Mouse (Mus musculus): ENCODE measurements around the gene Shroom1. TPM values are rescaled to one million over a fixed set of nuclear protein-coding genes. Genes with fewer than 3 reads are reported as not detected.
"Not testable (repeated sequence)": the region's sequence is repeated elsewhere in the genome, so short reads cannot be mapped to it uniquely, and the experiment has no call there.

The Shroom1 gene
- 2.5 and 3.5 TPM in 2 replicates for polyA plus RNA-seq (2014; fragmentation: Nextera tagmentation; extraction: Ambion mirVana)

DNA sequence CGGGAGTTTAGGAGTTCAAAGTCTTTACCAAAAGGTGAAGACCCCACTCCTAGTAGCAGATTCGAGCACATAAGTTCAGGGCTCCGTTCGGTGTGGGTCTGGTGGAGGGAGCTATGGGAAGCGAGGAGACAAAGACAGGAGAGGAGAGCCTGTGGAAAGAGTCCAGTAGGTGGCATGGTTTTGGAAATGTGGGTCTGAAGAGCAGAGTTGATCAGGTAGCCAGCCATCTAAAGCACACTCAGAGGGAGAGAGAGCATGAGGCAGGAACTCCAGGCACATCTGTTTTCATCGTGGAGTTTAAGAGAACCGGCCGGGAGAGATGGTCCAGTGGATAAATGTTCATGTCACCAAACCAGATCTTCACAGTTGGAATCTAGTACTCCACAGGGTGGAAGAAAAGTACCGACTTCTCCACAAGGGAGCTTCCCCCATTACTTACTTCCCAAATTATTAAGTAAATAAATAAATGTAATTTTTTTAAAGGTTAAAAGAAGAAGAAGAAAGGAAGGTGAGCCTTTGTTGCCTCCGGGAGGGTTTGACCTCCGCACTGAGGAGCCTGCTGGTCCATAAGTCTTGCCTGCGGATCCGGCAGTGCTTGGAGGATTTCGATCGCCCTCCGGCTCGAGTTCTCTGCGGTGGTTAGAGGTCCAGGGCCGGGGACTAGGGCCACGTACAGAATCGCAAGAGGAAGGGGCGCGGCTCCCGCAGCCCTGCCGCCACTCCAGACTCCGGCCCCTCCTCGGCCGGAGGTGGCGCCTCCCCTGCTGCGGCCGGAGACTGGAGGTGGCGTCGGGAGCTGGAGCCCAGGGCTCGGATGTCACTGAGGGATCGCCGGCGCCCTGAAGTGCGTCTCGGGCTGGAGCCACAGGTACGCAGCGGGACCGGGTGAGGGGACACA, at the start of gene Shroom1, which contains the start of gene Gm10447:
TSS of gene Shroom1 (plus strand) at position 732 of the 898 bp plus-strand sequence.
TSS of gene Gm10447 (minus strand) at position 637 of the 898 bp plus-strand sequence.
- Histone ChIP-seq H3K4me2 (replicated peaks) (peak within 1 kb of the TSS; percentile 60), H3K4me1 (replicated peaks; ENCODE audit: control insufficient read depth, insufficient read depth, low read length) (peaks cover 3% of the 10 kb centered on the region; the same call in 1 of the 2 replicates), H3K27me3 (ENCODE audit: control insufficient read depth, insufficient read depth, low read length) (peaks cover 59% of the 10 kb centered on the region), H3K4me3 (replicated peaks; ENCODE audit: low read length) (peak within 1 kb of the TSS; percentile 35), H3K36me3 (replicated peaks; ENCODE audit: control insufficient read depth, insufficient read depth) (no peaks in the 10 kb centered on the region), H3K27ac (no peak within 1 kb of the TSS), H3K9ac (peak within 1 kb of the TSS; percentile 45), H3K9me3 (ENCODE audit: control insufficient read depth, low read length) (no peaks in the 10 kb centered on the region)
- no peak for DNase-seq (ENCODE audit: low spot score)
- 5% methylated on average over 42 of the region's 42 CpGs for WGBS
- ATAC-seq (ENCODE audit: low FRiP score), result peak; percentile 31; the same call in 1 of the 2 replicates

DNA sequence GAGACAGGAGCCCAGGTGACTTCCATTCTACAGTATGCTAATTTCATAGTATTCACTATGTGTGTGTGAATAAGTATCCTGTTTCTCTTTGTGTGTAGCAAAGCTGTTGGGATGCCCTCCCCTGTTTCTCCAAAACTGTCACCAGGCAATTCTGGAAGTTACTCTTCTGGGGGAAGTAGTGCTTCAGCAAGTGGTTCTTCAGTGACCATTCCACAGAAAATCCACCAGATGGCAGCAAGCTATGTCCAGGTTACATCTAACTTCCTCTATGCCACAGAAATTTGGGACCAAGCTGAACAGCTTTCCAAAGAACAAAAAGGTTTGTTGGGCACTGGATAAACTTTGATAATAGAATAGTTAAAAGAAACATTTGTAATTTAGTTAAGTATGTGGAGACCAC, 45.3 kb upstream of the Shroom1 start:
- no peak for ATAC-seq (ENCODE audit: low FRiP score)
- Histone ChIP-seq H3K9me3 (ENCODE audit: control insufficient read depth, low read length) (no peaks in the 10 kb centered on the region), H3K4me3 (replicated peaks; ENCODE audit: low read length) (no peak overlapping the region), H3K4me2 (replicated peaks) (no peak overlapping the region), H3K27me3 (ENCODE audit: control insufficient read depth, insufficient read depth, low read length) (no peaks in the 10 kb centered on the region), H3K9ac (no peak overlapping the region), H3K4me1 (replicated peaks; ENCODE audit: control insufficient read depth, insufficient read depth, low read length) (no peaks in the 10 kb centered on the region), H3K27ac (no peak overlapping the region), H3K36me3 (replicated peaks; ENCODE audit: control insufficient read depth, insufficient read depth) (peaks cover 99% of the 10 kb centered on the region)
- DNase-seq (ENCODE audit: low spot score), result peak; percentile 66

GRCm38 (mm10) chr11:53413871-53414270, 43.1 kb upstream of the Shroom1 start:
- no peak overlapping the region for H3K27ac ChIP-seq
- H3K27me3 ChIP-seq (ENCODE audit: control insufficient read depth, insufficient read depth, low read length), result no peaks in the 10 kb centered on the region
- ATAC-seq (ENCODE audit: low FRiP score) (no peak), DNase-seq (ENCODE audit: low spot score) (no peak)
- no peak overlapping the region for H3K4me3 ChIP-seq (replicated peaks; ENCODE audit: low read length)
- H3K9ac ChIP-seq, result no peak overlapping the region
- H3K4me1 ChIP-seq (replicated peaks; ENCODE audit: control insufficient read depth, insufficient read depth, low read length), result no peaks in the 10 kb centered on the region
- 96% methylated on average over 4 of the region's 4 CpGs for WGBS
- H3K4me2 ChIP-seq (replicated peaks), result no peak overlapping the region
- H3K36me3 ChIP-seq (replicated peaks; ENCODE audit: control insufficient read depth, insufficient read depth), result peaks cover 98% of the 10 kb centered on the region
- no peaks in the 10 kb centered on the region for H3K9me3 ChIP-seq (ENCODE audit: control insufficient read depth, low read length)

DNA sequence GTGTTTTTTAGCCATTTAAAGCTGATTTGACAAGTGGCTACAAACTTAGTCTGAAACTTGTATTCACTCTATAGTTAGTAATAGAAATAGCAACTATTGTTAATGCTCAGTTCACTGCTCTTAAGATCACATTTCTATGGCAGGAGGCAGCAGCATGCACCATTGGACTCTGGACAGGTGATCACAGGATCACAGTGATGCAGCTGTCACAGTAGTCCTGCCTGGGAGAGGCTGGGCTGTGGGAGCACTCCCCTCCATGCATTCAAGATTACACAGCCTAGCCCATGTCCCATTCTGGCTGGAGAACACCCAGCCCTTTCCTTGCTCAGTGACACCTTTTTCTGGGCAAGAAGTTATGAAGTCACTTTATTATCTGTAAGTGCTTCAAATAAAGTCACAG, 39.0 kb upstream of the Shroom1 start:
- no peaks in the 10 kb centered on the region for H3K27me3 ChIP-seq (ENCODE audit: control insufficient read depth, insufficient read depth, low read length)
- H3K4me2 ChIP-seq (replicated peaks), result no peak overlapping the region
- no peak for DNase-seq (ENCODE audit: low spot score)
- no peak overlapping the region for H3K9ac ChIP-seq
- H3K36me3 ChIP-seq (replicated peaks; ENCODE audit: control insufficient read depth, insufficient read depth), result peaks cover 82% of the 10 kb centered on the region
- no peak overlapping the region for H3K4me3 ChIP-seq (replicated peaks; ENCODE audit: low read length)
- no peak for ATAC-seq (ENCODE audit: low FRiP score)
- no peaks in the 10 kb centered on the region for H3K9me3 ChIP-seq (ENCODE audit: control insufficient read depth, low read length)
- no peaks in the 10 kb centered on the region for H3K4me1 ChIP-seq (replicated peaks; ENCODE audit: control insufficient read depth, insufficient read depth, low read length)
- no peak overlapping the region for H3K27ac ChIP-seq

DNA sequence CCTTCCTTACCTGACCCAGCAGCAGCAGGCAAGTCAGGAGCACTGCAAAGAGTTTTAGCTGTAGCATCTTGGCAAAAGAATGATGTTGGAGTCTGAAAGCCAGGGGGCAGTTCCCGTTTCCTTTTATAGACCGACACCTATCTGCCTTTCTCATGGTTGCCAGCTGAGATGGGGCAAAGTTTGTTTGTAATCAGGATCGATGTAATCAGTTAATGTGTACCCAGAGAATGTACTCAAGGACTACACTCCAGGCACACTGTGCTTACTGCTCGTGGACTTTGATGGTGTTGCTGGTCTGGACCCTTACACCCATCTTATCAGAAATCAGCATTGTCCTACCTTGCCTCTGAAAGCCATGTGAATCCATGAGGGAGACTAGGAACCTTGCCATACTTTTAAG, 34.0 kb upstream of the Shroom1 start, which contains the start of gene Leap2:
TSS of gene Leap2 (minus strand) at position 135 of the 400 bp plus-strand sequence.
- ATAC-seq (ENCODE audit: low FRiP score), result no peak
- 94% methylated on average over 4 of the region's 4 CpGs for WGBS
- no peaks in the 10 kb centered on the region for H3K4me1 ChIP-seq (replicated peaks; ENCODE audit: control insufficient read depth, insufficient read depth, low read length)

GRCm38 (mm10) chr11:53424826-53425225, 32.2 kb upstream of the Shroom1 start:
- DNase-seq (ENCODE audit: low spot score), result no peak
- Histone ChIP-seq H3K27me3 (ENCODE audit: control insufficient read depth, insufficient read depth, low read length) (no peaks in the 10 kb centered on the region), H3K9ac (no peak overlapping the region), H3K4me3 (replicated peaks; ENCODE audit: low read length) (no peak overlapping the region), H3K4me1 (replicated peaks; ENCODE audit: control insufficient read depth, insufficient read depth, low read length) (peaks cover 6% of the 10 kb centered on the region), H3K9me3 (ENCODE audit: control insufficient read depth, low read length) (no peaks in the 10 kb centered on the region), H3K27ac (no peak overlapping the region), H3K36me3 (replicated peaks; ENCODE audit: control insufficient read depth, insufficient read depth) (peaks cover 31% of the 10 kb centered on the region), H3K4me2 (replicated peaks) (no peak overlapping the region)
- 60% methylated on average over 2 of the region's 2 CpGs for WGBS
- ATAC-seq (ENCODE audit: low FRiP score), result no peak

More for the DNA sequence above, 34.0 kb upstream of the Shroom1 start, which contains the start of gene Leap2:
- no peaks in the 10 kb centered on the region for H3K27me3 ChIP-seq (ENCODE audit: control insufficient read depth, insufficient read depth, low read length)
- H3K9me3 ChIP-seq (ENCODE audit: control insufficient read depth, low read length), result no peaks in the 10 kb centered on the region
- H3K27ac ChIP-seq, result no peak within 1 kb of the TSS
- H3K36me3 ChIP-seq (replicated peaks; ENCODE audit: control insufficient read depth, insufficient read depth), result peaks cover 40% of the 10 kb centered on the region
- H3K4me3 ChIP-seq (replicated peaks; ENCODE audit: low read length), result no peak within 1 kb of the TSS
- DNase-seq (ENCODE audit: low spot score), result no peak
- no peak within 1 kb of the TSS for H3K4me2 ChIP-seq (replicated peaks)
- H3K9ac ChIP-seq, result no peak within 1 kb of the TSS

DNA sequence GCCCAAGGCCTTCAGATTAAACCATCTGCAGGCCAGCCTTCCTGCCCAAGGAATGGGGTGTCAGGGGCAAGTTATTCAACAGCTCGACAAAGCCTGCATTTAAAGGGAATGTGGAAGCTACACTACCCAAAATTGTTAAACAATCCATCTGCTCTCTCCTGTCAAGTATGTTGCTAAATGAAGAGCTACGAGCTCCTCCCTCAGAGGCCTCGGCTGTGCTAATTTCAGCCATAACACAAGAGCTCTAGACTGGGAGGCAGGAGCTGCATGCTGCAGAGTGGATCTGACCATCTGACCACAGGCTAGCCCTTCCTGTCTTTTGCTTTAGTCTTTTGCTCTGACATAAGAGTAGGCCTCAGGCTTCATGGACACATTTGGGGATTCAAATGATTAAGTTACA, 31.8 kb upstream of the Shroom1 start:
- 75% methylated on average over 3 of the region's 3 CpGs for WGBS

DNA sequence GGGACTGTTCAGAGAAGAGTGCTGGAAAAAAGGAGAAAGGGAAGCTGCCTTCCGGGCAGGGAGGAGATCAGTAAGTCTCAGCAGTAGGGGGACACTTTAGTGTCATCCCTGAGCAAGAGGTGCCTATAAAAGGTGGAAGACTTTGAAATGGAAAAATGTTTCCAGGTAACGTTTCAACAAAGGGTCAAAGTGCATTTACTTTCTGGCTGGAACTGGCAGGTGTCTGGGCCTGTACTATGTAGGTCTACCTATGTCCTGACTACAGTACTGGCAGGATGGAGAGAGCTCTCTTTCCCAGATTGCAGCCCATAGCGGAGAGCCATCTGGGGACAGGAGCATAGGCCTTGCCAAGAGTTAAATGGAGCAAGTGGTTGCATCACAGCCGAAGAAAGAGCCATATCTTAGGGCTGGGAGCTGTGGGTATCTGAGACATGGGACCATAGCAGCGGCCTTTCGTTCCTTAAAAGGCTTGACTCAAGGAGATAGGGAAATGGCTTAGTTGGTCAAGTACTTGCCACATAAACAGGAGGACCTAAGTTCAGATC, 31.2 kb upstream of the Shroom1 start:
- Histone ChIP-seq H3K9me3 (ENCODE audit: control insufficient read depth, low read length) (no peaks in the 10 kb centered on the region), H3K36me3 (replicated peaks; ENCODE audit: control insufficient read depth, insufficient read depth) (peaks cover 24% of the 10 kb centered on the region), H3K4me2 (replicated peaks) (no peak overlapping the region), H3K27ac (no peak overlapping the region), H3K4me1 (replicated peaks; ENCODE audit: control insufficient read depth, insufficient read depth, low read length) (peaks cover 9% of the 10 kb centered on the region), H3K4me3 (replicated peaks; ENCODE audit: low read length) (no peak overlapping the region), H3K27me3 (ENCODE audit: control insufficient read depth, insufficient read depth, low read length) (no peaks in the 10 kb centered on the region), H3K9ac (no peak overlapping the region)
- ATAC-seq (ENCODE audit: low FRiP score) (no peak), DNase-seq (ENCODE audit: low spot score) (no peak)
- 91% methylated on average over 6 of the region's 6 CpGs for WGBS

More for the DNA sequence above, 31.8 kb upstream of the Shroom1 start:
- H3K36me3 ChIP-seq (replicated peaks; ENCODE audit: control insufficient read depth, insufficient read depth), result peaks cover 27% of the 10 kb centered on the region
- ATAC-seq (ENCODE audit: low FRiP score) (no peak), DNase-seq (ENCODE audit: low spot score) (no peak)
- no peak overlapping the region for H3K4me2 ChIP-seq (replicated peaks)
- H3K4me1 ChIP-seq (replicated peaks; ENCODE audit: control insufficient read depth, insufficient read depth, low read length), result peaks cover 9% of the 10 kb centered on the region
- H3K27ac ChIP-seq, result no peak overlapping the region
- no peaks in the 10 kb centered on the region for H3K27me3 ChIP-seq (ENCODE audit: control insufficient read depth, insufficient read depth, low read length)
- no peak overlapping the region for H3K4me3 ChIP-seq (replicated peaks; ENCODE audit: low read length)
- no peak overlapping the region for H3K9ac ChIP-seq
- H3K9me3 ChIP-seq (ENCODE audit: control insufficient read depth, low read length), result no peaks in the 10 kb centered on the region

DNA sequence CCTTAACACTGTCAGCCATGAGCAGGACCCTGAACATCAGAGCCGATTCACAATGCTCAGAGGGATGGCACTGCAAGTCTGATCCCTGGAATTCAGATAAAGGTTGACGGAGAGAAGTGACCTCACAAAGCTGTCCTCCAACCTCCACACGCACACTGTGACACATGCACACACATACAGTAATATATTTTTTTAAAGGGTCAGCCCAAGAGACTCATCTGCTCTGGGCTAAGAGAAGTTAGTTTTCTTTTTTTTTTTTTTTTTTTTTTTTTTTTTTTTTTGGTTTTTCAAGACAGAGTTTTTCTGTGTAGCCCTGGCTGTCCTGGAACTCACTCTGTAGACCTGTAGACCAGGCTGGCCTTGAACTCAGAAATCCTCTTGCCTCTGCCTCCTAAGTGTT, 30.1 kb upstream of the Shroom1 start:
- 87% methylated on average over 3 of the region's 3 CpGs for WGBS
- H3K9ac ChIP-seq; H3K4me3 ChIP-seq (replicated peaks; ENCODE audit: low read length); H3K9me3 ChIP-seq (ENCODE audit: control insufficient read depth, low read length); H3K4me2 ChIP-seq (replicated peaks); ATAC-seq (ENCODE audit: low FRiP score); H3K27me3 ChIP-seq (ENCODE audit: control insufficient read depth, insufficient read depth, low read length); H3K27ac ChIP-seq; DNase-seq (ENCODE audit: low spot score): not testable (repeated sequence)
- Histone ChIP-seq H3K4me1 (replicated peaks; ENCODE audit: control insufficient read depth, insufficient read depth, low read length) (peaks cover 13% of the 10 kb centered on the region), H3K36me3 (replicated peaks; ENCODE audit: control insufficient read depth, insufficient read depth) (peaks cover 14% of the 10 kb centered on the region)
